Mouse (Mus musculus) CD4-positive, CD25-positive, alpha-beta regulatory T cell, adult 2 months (primary cell): ENCODE data around the gene Hoxa3.

ENCODE experiments used
- DNase-seq: peaks from one replicate; pipeline ENCODE4 v3.0.0-alpha.2; 2012; ENCODE audit warnings: low read depth, low spot score

Hoxa3 gene

DNA sequence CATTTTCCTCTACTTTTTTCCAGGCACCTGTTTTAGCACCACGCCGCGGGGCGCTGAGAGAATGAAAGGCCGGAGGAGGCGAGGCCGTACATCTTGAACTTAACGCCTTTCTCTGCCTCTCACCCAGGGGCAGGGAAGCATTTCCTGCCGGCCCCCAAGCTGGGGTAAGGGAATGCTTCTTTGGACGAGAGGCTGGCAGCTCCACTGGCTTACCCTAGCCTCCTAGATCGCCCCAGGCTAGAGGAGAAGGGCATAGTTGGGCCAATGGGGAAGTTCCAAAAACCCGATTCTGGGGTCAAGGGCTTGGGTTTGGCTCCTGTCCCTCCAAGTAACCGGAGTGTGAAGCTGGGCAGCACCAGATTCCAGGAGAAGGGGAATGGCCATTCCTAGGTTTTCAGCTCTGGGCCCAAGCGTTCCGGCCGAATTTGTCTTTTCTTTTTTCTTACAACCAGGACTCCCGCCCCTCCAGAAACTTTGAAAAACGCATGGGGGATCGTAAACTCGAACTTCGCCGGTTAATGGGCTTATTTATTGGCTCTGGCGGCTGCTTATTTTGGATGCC, 19.9 kb upstream of the Hoxa3 start:
- DNase-seq, result no peak

DNA sequence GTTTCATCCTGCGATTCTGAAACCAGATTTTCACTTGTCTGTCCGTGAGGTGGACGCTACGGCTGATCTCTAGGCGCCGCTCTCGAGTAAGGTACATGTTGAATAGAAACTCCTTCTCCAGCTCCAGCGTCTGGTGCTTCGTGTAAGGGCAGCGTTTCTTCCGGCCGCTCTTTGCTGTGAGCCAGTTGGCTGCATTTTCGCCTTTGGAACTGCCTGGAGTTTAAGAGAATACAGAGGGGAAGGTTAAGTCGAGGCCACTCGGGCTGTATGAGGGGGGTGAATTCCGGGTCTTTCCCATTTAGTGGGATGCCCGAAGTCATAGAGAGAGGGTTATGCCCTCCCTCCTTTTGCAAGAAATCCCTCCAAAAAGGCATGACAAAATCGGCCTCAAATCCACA, 19.4 kb upstream of the Hoxa3 start:
- DNase-seq, result peak; percentile 43

DNA sequence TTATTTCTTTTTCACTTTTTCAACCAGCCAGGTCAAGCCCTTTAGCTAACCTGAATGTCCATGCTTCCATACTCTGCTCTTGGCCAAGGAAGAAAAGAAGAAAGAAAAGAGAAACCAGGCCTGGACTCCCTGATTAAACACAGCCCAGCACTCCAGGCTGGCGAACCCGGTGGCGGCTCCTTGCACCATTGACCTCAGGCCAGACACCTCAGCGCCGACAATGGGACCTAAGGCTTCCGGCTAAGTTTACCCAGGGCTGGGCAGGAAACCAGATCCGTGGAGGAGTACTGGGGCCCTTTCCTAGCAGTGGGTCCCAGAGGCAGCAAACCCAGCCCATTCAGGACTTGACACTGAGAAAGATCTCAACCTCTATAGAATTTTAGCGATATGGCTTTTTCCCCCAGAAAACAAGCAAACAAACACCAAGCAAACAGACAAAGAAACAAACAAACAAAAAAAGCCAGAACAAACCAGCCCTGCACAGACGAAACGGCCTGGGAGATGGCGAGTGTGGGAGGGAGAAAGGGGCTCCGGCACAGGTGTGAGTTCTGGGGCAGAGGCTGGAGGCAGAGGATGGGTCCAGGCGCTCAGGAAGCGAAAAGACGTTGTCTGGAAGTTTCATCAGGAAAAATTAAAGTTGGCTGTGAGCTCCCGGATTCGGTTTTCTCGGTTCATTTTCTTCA, 18.9 kb upstream of the Hoxa3 start:
- DNase-seq, result no peak

DNA sequence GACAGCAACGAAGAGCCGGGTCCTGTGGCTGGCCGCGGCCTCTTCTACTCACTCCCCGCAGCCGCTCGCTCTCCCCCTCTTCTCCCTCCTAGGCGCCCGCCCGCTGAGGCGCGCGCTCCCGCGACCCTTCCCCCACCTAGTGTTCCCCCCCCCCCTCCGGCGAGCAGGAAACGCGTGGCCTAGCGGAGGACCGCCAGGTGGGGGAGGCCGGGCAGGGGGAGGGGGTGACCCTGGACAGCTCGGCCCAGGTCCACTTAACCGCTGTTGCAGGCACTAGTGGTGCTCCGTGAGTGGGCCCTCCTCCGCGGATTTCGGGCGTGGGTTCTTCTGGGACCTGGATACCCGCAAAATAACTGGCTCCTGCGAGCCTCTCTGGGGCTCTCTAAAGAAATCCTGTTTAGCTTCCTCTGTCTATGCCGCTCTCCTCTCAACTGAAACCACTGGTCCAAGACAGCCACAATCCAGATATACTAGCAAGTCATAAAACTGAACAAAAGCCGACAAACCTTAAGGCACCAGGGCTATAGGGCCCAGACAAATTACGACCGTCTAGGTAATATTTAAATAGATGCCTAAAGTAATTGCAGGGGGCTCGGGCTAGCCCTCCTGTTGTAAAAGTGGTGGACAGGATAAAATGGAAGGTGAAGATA, 17.5 kb upstream of the Hoxa3 start, which contains the start of gene Hoxa9:
Gene Hoxa9, minus strand, starts transcription at position 574 of the 650 bp plus-strand sequence.
- no peak for DNase-seq

DNA sequence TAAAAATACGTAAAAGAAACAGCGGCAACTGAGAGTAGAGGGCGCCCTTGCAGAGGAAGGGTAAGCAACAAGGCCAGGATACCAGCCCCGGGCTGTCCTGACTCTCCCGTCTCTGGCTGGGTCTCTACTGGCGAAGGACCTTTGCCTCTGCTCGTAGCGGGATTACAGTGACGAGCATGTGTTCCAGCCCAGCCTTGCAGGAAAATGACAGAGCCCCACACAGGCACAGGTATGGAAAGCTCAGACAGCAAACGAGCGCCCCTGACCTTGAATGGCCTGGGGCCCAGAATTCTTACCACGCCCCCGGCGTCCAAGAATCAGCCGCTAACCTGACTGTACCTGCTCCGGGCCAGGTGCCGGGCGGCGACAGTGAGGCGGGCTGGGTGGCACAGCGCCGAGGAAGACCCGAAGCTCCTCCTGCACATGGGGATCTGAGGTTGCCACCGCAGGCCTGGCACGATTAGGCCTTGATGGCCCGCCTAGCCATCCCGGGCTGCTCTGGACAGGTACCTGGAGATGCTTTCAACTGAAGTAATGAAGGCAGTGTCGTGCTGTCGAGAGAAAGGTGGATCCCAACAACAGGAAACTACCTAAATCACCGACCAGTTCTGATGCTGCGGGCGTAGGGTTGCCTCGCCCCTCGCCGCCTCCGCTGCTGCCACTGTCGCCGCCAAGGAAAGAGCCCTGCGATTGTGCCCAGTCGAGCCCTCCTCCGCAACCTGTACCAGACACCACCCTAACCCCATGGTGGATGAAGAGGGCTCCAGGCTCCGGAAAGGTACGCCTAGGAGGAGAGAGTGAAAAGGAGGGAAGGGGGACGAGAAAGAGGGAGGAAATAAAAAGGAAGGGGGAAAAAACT, 16.7 kb upstream of the Hoxa3 start:
- peak; percentile 42 for DNase-seq

DNA sequence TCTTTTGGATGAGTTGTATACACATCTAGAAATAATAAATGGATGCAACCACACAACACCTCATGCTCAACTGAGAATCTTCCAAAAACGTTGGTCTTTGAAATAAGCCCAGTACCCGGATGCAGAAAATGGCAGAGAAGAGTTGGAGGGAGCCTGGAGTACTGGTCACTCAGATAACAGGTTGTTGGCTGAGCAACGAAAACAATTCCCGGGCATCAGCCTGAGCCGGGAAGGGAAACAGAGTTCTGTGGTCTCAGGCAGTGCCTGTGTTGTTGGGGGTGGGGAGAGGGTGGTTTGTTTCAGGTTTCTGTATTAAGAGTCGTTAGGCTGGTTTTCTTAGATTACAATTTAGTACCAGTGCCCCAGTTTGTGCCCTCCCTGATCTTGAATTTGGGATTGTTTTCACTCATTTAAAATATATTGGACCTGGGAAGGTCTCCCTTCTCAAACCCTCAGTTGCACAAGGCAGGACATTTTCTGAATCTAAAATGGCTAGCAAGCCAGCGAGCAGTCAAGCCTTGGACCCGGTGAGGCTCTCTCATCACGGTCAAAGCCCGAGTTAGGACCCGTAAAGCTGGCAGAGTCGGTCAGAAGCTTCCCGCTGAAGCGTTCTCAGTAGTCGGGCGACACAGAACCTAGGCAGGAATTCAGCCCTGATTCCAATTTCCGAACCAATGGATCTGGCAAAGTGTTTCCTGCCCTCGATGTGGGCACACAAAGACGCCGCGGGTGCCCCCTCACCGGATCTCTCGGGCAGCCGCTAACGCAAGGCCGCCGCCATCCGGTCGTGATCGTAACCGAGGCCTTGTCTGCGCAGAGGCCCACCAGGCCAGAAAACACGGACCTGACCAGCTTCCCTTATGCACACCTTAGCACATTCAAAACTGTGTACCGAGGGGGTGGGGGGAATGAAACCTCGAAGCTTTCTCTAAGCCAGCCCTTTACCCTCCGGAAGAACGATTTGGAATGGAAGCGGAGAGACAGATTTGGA, 15.6 kb upstream of the Hoxa3 start:
- DNase-seq, result peak; percentile 41

DNA sequence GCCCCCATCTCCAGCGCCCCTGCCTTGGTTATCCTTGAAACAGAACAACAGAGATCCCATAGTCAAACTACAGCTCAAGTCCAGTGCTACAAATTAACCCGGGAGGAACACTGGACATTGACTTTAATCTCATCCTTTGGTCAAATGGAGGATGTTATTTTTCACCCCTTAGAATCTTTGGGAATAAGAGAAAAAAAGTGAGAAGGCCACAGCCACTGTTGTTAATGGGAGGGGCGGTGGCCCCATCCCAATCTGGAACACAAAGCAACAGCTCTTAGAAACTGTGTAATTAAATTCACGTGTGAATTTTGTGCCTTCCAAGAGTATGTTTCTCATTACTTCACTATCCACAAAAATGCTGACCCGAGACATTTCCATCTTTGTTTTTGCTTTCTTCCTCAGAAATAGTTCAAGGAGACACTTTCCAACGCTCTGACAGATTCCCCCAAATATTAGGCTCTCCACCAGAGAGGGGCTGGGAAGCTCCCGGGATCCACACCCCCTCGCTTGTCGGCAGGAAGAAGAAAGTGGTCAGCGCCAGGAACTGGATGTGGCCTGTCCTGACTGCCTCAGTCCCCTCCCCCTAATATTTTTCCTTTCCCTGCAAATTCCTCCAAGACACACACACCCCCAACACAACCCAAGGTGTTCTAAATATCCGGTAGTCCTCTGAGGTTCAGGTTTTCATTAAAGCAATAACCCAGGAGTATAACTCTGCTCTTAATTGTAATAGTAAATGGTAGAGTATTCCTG, 14.5 kb upstream of the Hoxa3 start:
- no peak for DNase-seq

DNA sequence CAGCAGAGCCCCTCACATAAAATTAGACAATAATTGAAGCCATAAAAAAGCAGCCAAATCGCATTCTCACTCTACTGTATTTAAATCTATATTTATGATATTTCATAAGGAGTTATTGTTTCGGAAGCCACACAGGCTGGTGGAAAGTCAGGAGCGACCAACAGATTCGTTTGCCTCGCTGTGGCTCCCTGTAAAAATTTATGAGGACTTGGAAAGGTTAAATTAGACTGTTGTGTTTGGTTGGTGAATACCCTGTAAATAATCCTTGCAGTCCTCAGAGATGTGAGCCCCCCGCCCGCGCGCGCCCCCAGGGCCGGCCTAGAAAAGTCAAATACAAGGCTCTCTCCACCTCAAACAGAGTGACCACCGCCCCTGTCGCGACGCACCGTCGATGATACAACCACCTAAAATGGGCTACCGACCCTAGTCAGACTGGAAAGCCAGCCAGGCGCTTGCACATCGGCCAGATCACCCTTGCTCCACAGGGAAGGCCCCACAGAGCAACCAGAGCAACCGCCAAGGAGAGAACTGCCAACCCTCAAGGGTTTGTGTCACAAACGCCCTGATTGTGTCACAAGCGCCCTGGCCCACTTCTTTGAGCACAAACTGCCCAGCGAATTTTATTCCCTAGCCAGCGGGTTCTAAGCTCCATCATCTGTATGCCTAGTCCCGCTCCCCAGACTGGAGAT, 13.6 kb upstream of the Hoxa3 start:
- no peak for DNase-seq

DNA sequence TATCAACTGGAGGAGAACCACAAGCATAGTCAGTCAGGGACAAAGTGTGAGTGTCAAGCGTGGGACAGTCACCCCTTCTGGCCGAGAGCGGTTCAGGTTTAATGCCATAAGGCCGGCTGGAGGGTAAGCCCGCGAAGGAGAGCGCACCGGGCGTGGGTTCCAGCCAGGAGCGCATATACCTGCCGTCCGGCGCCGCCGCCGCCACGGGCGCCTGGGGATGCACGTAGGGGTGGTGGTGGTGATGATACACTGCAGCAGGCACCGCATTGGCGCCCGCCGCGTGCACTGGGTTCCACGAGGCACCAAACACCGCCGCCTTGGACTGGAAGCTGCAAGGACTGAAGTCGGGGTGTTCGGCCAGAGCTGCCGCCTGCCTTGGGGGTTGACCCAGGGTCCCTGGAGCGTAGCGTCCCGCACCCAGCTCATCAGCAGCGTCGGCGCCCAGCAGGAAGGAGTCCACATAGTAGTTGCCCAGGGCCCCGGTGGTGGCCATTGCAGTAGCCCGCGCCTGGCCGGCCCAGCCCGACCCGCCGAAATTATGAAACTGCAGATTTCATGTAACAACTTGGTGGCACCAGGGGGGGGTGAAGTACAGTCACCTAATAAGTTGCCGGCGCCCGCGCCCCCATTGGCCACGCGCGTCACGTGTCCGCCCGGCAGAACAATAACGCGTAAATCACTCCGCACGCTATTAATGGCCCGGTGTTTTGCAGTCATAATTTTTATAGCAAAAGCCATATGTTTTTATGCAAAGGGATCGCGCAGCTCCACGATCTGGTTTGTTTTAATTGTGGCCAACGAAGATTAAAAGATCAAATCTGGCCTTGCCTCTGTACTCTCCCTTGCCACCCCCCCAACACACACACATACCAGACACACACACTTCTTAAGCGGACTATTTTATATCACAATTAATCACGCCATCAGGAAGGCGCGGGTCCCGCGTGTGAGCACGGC, 12.8 kb upstream of the Hoxa3 start:
- peak; percentile 59 for DNase-seq

DNA sequence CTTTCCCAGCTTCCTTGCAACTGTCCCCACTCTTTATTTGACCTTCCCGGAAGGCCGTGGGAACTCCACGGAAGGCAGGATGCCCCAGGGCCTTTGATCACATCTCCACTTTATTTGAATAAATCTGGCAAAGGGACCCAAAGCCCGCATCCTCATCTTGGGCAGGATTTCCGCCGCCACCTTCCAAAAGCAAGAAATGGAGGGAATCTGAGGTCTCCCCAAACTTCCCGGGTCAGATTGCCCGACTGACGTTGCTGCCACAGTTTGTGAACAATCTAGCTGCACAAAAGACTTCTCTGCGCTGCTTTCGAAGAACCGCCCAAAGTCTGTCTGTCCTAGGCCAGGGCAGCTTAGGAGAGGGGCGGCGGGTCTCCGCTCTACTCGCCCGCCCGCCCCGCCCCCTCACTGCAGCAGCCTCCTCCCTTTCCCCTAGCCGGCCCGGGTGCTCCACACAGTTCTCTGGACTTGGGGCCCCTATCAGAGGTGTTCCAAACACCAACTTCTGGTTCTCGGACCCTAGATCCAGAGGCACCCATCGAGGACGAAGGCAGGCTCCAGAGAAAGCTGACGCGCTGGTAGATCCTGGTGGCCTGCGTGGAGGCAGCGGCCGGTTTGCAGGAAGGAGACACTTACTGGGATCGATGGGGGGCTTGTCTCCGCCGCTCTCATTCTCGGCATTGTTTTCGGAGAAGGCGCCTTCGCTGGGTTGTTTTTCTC, 11.9 kb upstream of the Hoxa3 start:
- no peak for DNase-seq

DNA sequence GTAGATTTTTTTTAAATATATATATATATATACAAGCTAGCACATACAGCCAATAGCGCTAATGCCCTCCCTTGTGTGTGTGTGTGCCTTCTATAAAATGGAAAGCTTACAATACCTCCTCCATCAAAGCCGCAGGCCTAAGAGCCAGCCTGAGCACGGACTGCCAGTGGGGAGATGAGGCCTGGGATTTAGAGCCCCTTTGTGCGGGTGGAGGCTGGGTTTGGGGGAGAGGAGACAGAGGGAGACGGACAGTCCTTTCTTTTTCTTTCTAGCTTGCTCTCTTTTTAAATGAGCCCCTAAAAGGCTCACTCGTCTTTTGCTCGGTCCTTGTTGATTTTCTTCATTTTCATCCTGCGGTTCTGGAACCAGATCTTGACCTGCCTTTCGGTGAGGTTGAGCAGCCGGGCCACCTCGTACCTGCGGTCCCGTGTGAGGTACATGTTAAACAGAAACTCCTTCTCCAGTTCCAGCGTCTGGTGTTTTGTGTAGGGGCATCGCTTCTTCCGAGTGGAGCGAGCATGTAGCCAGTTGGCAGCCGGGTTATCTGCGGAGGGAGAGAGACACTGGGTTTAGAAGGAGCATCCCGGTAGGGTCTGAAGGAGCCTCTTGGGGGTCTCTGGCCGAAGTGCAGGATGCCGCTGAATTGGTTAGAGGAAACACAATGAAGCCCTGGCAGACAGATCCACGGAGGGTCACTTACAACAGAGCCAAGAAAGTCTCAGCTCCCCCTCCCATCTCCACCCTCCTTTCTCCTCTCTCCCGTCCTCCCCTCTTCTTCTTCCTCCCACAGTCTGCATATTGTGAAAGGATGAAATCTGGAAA, 11.0 kb upstream of the Hoxa3 start:
- no peak for DNase-seq

DNA sequence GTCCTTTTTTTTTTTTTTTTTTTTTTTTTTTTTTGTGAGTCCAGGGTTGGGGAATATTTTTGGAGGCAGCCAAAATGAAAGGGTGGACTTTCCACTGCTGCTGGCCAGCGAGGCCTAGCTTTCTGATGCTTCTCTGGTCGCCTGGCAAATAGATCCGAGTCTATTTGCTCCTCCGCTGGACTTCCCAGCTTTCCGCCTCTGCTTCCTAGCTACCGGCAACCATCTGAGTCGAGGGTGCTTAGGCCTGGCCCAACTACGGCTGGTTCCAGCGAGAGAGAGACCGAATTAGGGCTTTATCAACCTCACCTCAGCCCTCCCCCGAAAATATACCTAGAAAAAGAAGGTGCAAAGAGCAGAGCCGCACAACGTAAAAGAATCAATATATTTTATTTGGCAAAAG, 9.6 kb upstream of the Hoxa3 start:
- no peak for DNase-seq

DNA sequence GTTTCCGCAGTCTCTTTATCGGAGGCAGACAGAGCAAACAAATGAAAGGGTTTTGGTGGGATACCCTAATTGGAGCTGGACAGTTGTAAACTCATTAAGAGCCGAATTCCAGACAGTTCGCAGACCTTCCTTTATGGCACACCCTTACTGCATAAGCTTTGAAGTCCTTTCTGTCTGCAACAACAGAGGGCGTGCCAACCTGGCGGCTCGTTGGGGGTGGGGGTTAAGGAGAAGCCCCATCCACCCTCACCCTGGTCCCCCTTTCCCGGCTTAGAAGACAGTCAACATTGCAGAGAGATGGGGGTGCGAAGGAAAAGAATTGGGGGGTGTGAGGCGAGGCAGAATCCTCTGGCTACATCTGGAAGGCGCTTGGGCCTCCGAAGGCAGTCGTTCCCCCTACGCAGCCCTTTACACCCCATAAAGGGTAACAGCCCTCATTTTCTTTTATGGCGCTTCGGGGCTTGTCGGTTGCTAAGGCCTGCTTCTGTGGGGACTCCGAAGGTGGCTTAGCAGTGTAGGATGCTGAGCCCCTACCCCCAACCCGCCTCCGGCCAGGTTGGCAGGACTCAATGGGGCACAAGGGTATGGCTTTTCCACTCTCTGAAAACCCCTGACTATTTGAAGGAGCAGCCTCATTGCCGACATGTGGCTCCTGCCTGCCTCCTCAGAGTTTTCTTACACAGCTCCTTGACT, 9.0 kb upstream of the Hoxa3 start:
- no peak for DNase-seq

DNA sequence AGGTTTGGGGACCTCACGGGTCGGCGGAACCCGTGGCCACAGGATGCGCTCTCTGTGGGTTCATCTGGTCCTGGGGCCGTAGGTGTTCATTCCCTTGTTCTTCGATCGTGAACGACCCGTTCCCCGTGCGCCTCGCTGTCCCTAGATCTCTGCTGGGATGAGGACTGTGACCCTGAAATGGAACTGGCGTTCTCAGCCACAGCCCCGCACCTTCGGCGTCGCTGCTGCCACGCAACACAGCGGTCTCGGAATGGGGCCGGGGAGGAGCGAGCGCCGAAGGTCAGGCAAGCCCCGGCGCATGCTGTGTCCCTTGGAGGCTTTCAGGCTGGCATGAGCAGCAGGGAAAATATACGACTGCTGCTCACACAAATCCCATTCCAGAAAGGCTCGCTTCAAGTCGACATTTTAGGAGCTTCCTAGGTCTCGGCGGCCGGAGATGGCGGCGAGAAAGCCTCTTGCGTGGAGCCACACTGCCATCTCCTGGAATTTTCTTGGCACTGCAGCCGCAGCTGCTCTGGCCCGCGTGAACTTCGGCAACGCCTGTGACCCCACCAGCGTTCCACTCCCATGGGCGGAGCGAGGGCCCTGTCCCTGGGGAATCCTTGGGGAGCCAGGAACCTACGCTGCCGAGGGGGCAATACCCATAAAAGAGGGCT, 8.3 kb upstream of the Hoxa3 start, which contains the start of gene Hoxa7:
Gene Hoxa7, minus strand, starts transcription at position 518 of the 656 bp plus-strand sequence.
- DNase-seq, result peak; percentile 92

DNA sequence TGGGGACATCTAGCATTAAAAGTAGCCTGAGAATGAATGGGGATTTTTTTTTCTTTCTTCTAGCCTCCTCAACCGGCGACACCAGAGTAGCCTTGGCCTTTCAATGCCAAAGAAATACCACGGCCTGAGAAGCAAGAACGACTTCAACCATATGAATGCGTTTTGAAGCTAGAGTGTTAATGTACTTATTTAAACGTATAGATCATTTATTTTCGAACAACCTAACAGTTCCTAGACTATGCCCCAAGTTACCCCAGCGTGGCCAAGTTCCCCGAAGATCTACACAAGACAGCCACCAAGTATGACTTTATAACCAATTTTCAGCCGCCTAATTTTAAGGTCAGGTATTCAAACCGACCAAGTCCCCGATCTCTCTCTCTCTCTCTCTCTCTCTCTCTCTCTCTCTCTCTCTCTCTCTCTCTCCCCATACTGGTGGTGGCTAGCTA, 7.8 kb upstream of the Hoxa3 start:
- no peak for DNase-seq
